Comparison of ENCODE assay signal across 8 mouse cellular contexts in the genomic region with DNA sequence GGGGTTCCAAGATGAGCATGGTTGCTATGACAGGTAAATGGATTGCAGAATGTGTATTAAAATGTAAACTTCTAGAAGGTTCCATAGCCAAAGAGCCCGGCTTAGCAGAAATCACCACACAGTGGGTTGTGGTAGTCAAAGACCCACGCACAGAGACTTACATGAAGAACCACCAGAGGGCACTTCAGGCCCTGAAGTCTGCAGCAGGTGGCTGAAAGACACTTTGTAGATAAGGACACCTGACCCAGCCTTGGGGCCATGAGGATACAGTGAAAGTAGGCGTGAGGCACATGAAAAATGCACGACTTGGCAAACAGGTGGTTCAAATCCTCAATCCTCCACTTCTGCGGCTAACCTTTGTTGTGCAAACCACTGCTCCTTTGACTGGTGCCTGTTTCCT. TPM values are rescaled to one million over a fixed set of nuclear protein-coding genes. Genes with fewer than 3 reads are reported as not detected.
DNase-seq lines count a peak whose midpoint lies in the region; ATAC-seq and TF ChIP-seq lines count a peak whose summit lies in the region.

No protein-coding gene starts in this region.

- TF ChIP-seq EP300 in CH12.LX (IDR thresholded peaks at IDR 0.05; ENCODE audit: low read length), result no peak

- H3K27ac ChIP-seq in kidney, embryonic 15.5 days, result no peak overlapping the region
- no peak overlapping the region for H3K27ac ChIP-seq in CH12.LX (ENCODE audit: insufficient read depth, low read depth)
- H3K27ac ChIP-seq in intestine, postnatal 0 days (ENCODE audit: low read depth, low read length), result no peak overlapping the region

- no peak overlapping the region for H3K9ac ChIP-seq in kidney, embryonic 15.5 days
- no peak overlapping the region for H3K9ac ChIP-seq in CH12.LX (ENCODE audit: insufficient read depth, low read depth)
- no peak overlapping the region for H3K9ac ChIP-seq in intestine, postnatal 0 days (ENCODE audit: low read depth, low read length)

- DNase-seq in kidney, adult 18-20 months, result peak; percentile 19
- DNase-seq in CH12.LX (ENCODE audit: extremely low read depth), result peak; percentile 54
- peak; percentile 68 for DNase-seq in brain, embryonic 14.5 days (ENCODE audit: low read depth)
- DNase-seq in natural killer cell, adult 2 months (ENCODE audit: low spot score in 2 of 2), result peak; percentile 4 to 21
- no peak for DNase-seq in testis, postnatal 14 days (ENCODE audit: low spot score)
- no peak for DNase-seq in ovary, adult 18-20 months (ENCODE audit: low spot score)

- dilution Hi-C loops in CH12.LX (cut with MboI; ENCODE audit: extremely low pct_ligation_motif_present, extremely low pct_unique_long_range_greater_than_20kb, low sequenced_read_pairs), result no loop called here

- TF ChIP-seq POLR2A in CH12.LX (IDR thresholded peaks at IDR 0.05; ENCODE audit: low read depth, low read length), result no peak
- no peak for TF ChIP-seq POLR2A in brain, embryonic 14.5 days (IDR thresholded peaks at IDR 0.05; ENCODE audit: borderline replicate concordance, extremely low read depth, insufficient read depth, insufficient read length, poor library complexity, severe bottlenecking)

- H3K4me2 ChIP-seq in kidney, embryonic 15.5 days, result no peak overlapping the region
- no peak overlapping the region for H3K4me2 ChIP-seq in CH12.LX (ENCODE audit: insufficient read depth, low read depth, poor library complexity, severe bottlenecking)
- no peak overlapping the region for H3K4me2 ChIP-seq in intestine, postnatal 0 days (replicated peaks; ENCODE audit: low read depth)

- H3K27me3 ChIP-seq in kidney, embryonic 15.5 days, result no peaks in the 10 kb centered on the region
- H3K27me3 ChIP-seq in CH12.LX (replicated peaks), result no peaks in the 10 kb centered on the region
- H3K27me3 ChIP-seq in intestine, postnatal 0 days (replicated peaks; ENCODE audit: control insufficient read depth, insufficient read depth, low read length), result no peaks in the 10 kb centered on the region

- no peak for ATAC-seq in kidney, embryonic 15.5 days (replicated peaks; ENCODE audit: low FRiP score)
- no peak for ATAC-seq in intestine, postnatal 0 days

- H3K9me3 ChIP-seq in kidney, embryonic 15.5 days (replicated peaks), result no peaks in the 10 kb centered on the region
- H3K9me3 ChIP-seq in CH12.LX (replicated peaks; ENCODE audit: low read length), result no peaks in the 10 kb centered on the region
- H3K9me3 ChIP-seq in intestine, postnatal 0 days (ENCODE audit: control insufficient read depth), result no peaks in the 10 kb centered on the region

- H3K4me3 ChIP-seq in kidney, embryonic 15.5 days (replicated peaks), result no peak overlapping the region
- no peak overlapping the region for H3K4me3 ChIP-seq in CH12.LX (replicated peaks in 1 of 3; ENCODE audit: low read depth in 2 of 3, low read length in 2 of 3, poor library complexity in 1 of 3)
- no peak overlapping the region for H3K4me3 ChIP-seq in intestine, postnatal 0 days (ENCODE audit: low read depth, low read length)

- WGBS in kidney, embryonic 15.5 days, result 53% methylated on average over 5 of the region's 5 CpGs
- 49% methylated on average over 5 of the region's 5 CpGs for WGBS in intestine, postnatal 0 days

- TF ChIP-seq RAD21 in CH12.LX (IDR thresholded peaks at IDR 0.05; ENCODE audit: low read depth, low read length), result peak; percentile 86

- no peaks in the 10 kb centered on the region for H3K79me2 ChIP-seq in CH12.LX (replicated peaks; ENCODE audit: control insufficient read depth, extremely low read depth, insufficient read depth, poor library complexity, severe bottlenecking)

- no peaks in the 10 kb centered on the region for H3K36me3 ChIP-seq in kidney, embryonic 15.5 days
- H3K36me3 ChIP-seq in CH12.LX (replicated peaks in 1 of 2; ENCODE audit: control insufficient read depth in 1 of 2, insufficient read depth in 1 of 2, low read length in 1 of 2), result peaks cover 0 to 1% of the 10 kb centered on the region in 2 experiments
- H3K36me3 ChIP-seq in intestine, postnatal 0 days (ENCODE audit: control insufficient read depth, insufficient read depth), result no peaks in the 10 kb centered on the region

- no peaks in the 10 kb centered on the region for H3K4me1 ChIP-seq in kidney, embryonic 15.5 days
- H3K4me1 ChIP-seq in CH12.LX (ENCODE audit: control insufficient read depth in 1 of 2, insufficient read depth in 2 of 2), result peaks cover 0 to 3% of the 10 kb centered on the region in 2 experiments; a peak in 1 of 4 replicates
- H3K4me1 ChIP-seq in intestine, postnatal 0 days (replicated peaks; ENCODE audit: control insufficient read depth, insufficient read depth, low read length), result no peaks in the 10 kb centered on the region

- in situ Hi-C loops in CH12.LX (cut with MboI; ENCODE audit: low pct_ligation_motif_present, low pct_unique_long_range_greater_than_20kb, low sequenced_read_pairs), result loop anchor here (5.0 to 25.0 kb wide), 2 partner anchors 235 to 595 kb away; partner anchors contain the start of gene Brpf1

- TF ChIP-seq CTCF in CH12.LX (conservative IDR thresholded peaks at IDR 0.05 in 1 of 2, IDR thresholded peaks at IDR 0.05 in 1 of 2; ENCODE audit: low read depth in 2 of 2, low read length in 2 of 2), result peak; percentile 11 to 86; a peak in 2 of 4 replicates
- peak; percentile 54; the same call in 1 of the 2 replicates for TF ChIP-seq CTCF in brain, embryonic 14.5 days (IDR thresholded peaks at IDR 0.05; ENCODE audit: borderline replicate concordance, extremely low read depth, insufficient read depth, insufficient read length)
- TF ChIP-seq CTCF in intestine, postnatal 0 days (IDR thresholded peaks at IDR 0.05; ENCODE audit: low read depth), result peak; percentile 78

TF ChIP-seq in CH12.LX, 34 proteins besides CTCF, POLR2A, EP300 and RAD21:
- TF ChIP-seq USF2 (conservative IDR thresholded peaks at IDR 0.05; ENCODE audit: low read depth, low read length) (no peak), NELFE (IDR thresholded peaks at IDR 0.05; ENCODE audit: low read depth, low read length) (no peak), RCOR1 (conservative IDR thresholded peaks at IDR 0.05; ENCODE audit: low read depth, low read length) (no peak), GABPA (IDR thresholded peaks at IDR 0.05; ENCODE audit: insufficient replicate concordance, low read depth, low read length) (no peak), ZKSCAN1 (IDR thresholded peaks at IDR 0.05; ENCODE audit: borderline replicate concordance, low read depth, low read length) (no peak), JUND (conservative IDR thresholded peaks at IDR 0.05; ENCODE audit: low read depth, low read length) (no peak), CHD1 (IDR thresholded peaks at IDR 0.05; ENCODE audit: low read depth, low read length) (no peak), MAX (IDR thresholded peaks at IDR 0.05; ENCODE audit: low read length) (no peak), ZC3H11A (IDR thresholded peaks at IDR 0.05; ENCODE audit: low read depth, low read length) (peak; percentile 89), SMC3 (IDR thresholded peaks at IDR 0.05; ENCODE audit: low read depth, low read length) (peak; percentile 96), CHD2 (IDR thresholded peaks at IDR 0.05; ENCODE audit: low read length) (no peak), IRF4 (IDR thresholded peaks at IDR 0.05; ENCODE audit: low read depth, low read length) (0 out of 2 replicates have a peak, but pooled peaks have one; percentile 27), BHLHE40 (IDR thresholded peaks at IDR 0.05; ENCODE audit: low read depth, low read length) (no peak; the same call in 1 of the 2 replicates), KAT2A (IDR thresholded peaks at IDR 0.05; ENCODE audit: insufficient replicate concordance, low read length) (no peak), TBP (conservative IDR thresholded peaks at IDR 0.05; ENCODE audit: low read depth, low read length) (no peak), MAFK (IDR thresholded peaks at IDR 0.05; ENCODE audit: insufficient replicate concordance, low read length) (no peak), MAZ (IDR thresholded peaks at IDR 0.05; ENCODE audit: low read depth, low read length) (no peak), ELF1 (IDR thresholded peaks at IDR 0.05; ENCODE audit: low read depth, low read length) (no peak), MYC (IDR thresholded peaks at IDR 0.05; ENCODE audit: low read depth, low read length) (peak; percentile 25; the same call in 1 of the 2 replicates), ETS1 (conservative IDR thresholded peaks at IDR 0.05; ENCODE audit: low read depth, low read length) (no peak)

RNA-seq across cellular contexts. Expression of gene Rad18, which starts 20.7 kb away (rescaled TPM):
- 46.9 and 51.3 TPM in 2 replicates for polyA plus RNA-seq in kidney, embryonic 15.5 days (2015; fragmentation: Nextera tagmentation; extraction: Ambion mirVana)
- 20.0 and 21.1 TPM in 2 replicates for total RNA-seq in CH12.LX (2012; rRNA removed)
- total RNA-seq in CH12.LX (2014; rRNA removed), result 31.3 and 37.1 TPM in 2 replicates
- 30.3 and 37.7 TPM in 2 replicates for polyA plus RNA-seq in CH12.LX (2012; ENCODE audit: insufficient read length, low read depth)
- 5.1 and 5.6 TPM in 2 replicates for polyA plus RNA-seq in brain, embryonic 14.5 days (2012; rRNA removed)
- polyA plus RNA-seq in intestine, postnatal 0 days (2015; fragmentation: Nextera tagmentation; extraction: Ambion mirVana), result 7.2 and 9.3 TPM in 2 replicates

Comparison
In these comparisons a context has a peak if more than half of its experiments do, and no peak if none do; other contexts are left out.
1. DNase-seq: peak in kidney, adult 18-20 months (single experiment), CH12.LX (single experiment), brain, embryonic 14.5 days (single experiment) and natural killer cell, adult 2 months (2 of 2); none in testis, postnatal 14 days (single experiment) and ovary, adult 18-20 months (single experiment).
2. Peak in every context shown above with its lines, with median percentiles within 50 percentile points of each other: CTCF ChIP-seq.